Mouse (Mus musculus): ENCODE measurements around the gene Snx4.
"Not testable (repeated sequence)": the region's sequence is repeated elsewhere in the genome, so short reads cannot be mapped to it uniquely, and the experiment has no call there.

The Snx4 gene

GRCm38 (mm10) chr16:33251194-33252051 is at the start of gene Snx4:
Gene Snx4, plus strand, starts transcription at chr16:33251442.
- DNase-seq = peak; percentile 89 to 96

- DNase-seq = no peak
These were observed 40.4 kb upstream of the Snx4 start for GRCm38 (mm10) chr16:33210812-33211211.

DNA sequence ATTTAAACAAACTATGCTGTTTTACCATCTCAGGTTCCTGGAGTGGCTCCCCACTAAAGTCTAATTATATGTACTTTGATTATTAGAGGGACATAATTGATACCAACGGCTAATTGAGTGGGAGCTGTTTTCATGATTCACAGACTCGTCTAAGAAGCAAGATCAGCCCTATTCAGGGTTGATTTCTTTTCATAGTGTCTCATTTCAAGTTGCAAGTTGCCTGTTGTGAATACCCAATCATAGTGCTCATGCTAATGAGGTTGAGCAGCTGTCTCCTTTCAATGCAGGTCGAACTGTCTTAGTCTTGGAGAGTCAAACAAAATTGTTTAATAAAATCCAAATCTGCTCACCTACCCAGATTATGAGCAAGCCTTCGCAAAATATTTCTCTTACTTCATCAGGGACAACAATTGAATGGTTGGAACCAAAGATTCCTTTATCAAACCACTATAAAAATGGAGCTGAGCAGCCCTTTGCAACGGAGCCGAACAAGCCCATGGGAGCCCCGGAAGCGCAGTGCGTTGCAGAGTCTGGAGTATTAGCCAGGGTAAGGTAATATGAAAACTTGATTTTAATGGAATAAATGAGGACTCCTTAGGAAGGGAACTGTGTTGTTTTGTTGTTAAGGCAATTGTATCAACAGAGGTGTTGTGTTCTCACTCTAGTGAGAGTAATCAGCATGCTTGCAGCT is 34.8 kb upstream of the Snx4 start:
- DNase-seq = no peak

DNA sequence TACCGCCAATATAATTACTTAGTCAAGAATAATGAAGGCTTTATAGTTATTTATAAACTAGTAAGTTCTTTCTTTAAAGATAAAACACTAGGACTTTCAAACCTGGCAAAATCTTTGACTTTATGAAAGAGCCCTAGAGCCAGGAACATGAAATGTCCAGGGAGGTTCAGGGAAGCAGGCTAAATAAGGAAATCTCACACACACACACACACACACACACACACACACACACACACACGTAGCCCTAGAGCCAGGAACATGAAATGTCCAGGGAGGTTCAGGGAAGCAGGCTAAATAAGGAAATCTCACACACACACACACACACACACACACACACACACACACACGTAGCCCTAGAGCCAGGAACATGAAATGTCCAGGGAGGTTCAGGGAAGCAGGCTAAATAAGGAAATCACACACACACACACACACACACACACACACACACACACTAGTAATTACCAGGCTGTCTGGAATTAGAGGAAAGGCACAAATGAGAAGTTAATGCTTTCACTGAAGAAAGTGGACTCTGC is 33.6 kb upstream of the Snx4 start:
- DNase-seq = not testable (repeated sequence)

DNA sequence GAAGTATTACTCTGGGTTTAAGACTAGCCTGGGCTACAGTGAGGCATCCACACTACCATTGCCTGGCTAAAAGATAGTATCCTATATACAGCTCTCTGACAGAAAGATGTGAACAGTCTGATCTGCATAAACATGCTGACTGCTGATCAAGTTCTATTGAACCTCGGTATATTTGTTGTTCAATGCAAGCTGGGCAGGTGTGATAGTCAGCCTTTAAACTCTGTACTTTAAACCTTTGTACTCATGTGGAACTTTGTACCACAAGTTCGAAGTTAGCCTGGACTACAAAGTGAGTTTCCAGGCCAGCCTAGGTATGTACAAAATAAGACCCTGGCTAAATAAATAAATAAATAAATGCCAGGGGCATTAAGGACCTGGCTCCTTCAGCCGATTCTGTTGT is 28.8 kb upstream of the Snx4 start:
- no peak for DNase-seq

- no peak for DNase-seq
These were observed 26.9 kb upstream of the Snx4 start for GRCm38 (mm10) chr16:33224381-33224780.

DNA sequence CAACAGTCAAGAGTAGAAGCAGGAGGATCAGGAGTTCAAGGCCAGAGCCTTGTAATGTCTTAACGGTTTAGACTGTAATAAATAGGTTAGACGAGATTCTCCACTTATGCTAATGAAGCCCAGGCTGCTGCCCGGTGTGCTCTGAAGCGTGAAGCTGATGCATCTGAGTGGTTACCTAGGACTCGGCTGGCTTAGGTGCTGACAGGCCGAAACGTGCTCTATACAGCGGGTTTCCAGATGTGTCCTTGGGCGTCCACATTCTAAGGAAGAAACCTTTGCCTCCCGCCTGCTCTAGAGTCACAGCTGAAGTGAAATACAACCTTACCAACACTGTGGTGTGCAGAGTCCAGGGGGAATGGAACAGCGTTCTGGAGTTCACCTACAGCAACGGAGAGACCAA is 17.1 kb upstream of the Snx4 start:
- no peak for DNase-seq

GRCm38 (mm10) chr16:33236151-33236550 is 15.1 kb upstream of the Snx4 start:
- DNase-seq = no peak

- DNase-seq = no peak
These were observed 11.9 kb upstream of the Snx4 start for GRCm38 (mm10) chr16:33239305-33239704.

- no peak for DNase-seq
These were observed 9.2 kb upstream of the Snx4 start for GRCm38 (mm10) chr16:33242046-33242445.

GRCm38 (mm10) chr16:33244136-33244691 is 7.0 kb upstream of the Snx4 start:
- DNase-seq = no peak

- DNase-seq = no peak
These were observed 6.2 kb upstream of the Snx4 start for GRCm38 (mm10) chr16:33244933-33245470.

DNA sequence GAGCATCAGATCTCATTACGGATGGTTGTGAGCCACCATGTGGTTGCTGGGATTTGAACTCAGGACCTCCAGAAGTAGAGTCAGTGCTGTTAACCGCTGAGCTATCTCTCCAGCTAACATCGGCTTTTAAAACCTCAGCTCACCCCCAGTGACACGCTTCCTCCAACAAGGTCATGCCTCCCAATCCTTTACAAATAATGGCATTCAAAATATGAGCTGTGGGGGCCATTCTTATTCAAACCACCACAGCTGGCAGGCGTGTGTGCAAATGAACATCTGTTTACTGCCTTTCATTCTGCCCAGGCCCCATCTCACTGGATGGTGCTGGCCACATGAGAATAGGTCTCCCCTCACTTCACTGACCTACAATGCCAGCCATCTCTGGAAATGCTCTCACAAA is 4.7 kb upstream of the Snx4 start:
- DNase-seq = no peak

DNA sequence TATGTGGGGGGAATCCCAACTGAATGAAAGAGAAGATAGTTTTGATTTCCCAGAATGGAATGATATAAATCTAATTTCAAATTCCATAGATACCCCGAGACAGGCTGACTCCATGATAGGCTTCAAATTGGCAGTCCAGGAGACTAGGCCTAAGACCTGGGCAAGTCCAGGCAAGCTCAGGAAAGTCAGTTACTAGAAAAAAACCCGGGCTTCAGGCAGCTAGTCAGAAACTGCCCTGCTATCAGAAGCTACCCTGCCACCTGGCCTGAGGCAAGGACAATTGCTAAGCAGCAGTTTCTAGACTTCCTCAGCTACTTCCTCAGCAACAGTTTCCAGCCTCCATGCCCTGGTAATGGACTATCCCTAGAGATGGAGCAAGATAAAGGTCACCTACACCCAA is 4.2 kb upstream of the Snx4 start:
- DNase-seq = no peak

DNA sequence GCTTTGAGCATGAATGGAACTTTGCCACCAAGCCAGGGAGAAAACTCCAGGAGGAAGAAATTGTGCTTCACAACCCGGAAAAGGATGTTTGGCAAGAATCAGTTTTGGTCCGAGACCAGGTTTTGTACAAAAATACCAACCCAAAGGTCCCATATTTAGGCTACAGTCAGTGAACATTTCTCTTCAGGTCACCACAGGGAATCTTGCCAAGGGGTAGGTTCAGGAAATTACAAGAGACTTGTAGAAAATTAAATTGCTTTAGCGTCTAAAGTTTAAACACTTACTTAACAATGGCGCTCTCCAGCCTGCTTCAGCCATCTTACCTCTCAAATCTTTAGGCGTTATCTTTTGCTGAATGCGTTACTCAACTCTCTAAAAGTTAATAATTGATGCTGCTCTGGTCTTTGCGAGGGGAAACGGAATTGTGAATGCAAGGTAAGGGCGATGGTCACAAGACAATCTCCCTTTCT is 556 bp upstream of the Snx4 start:
- no peak for DNase-seq

DNA sequence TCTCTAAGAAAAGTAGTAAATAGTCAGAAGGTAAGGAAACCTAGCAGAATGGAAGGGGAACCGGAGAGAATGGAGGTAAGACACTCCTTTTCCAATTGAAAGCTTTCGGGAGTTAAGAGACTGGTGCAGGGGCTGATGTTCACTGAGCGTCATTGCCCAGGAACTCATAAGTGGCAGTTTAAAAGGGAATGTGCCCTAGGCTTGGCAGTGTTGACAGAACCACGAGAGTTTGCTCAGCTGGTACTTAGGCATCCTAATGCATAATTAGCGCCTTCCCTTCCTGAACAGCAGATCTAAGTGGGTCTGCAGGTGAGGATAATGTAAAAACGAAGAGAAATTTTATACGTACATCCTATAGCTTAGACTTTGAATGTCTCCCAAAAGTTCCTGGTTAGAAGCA is 4.4 kb downstream of the Snx4 start:
- no peak for DNase-seq

- DNase-seq = no peak
These were observed 7.3 kb downstream of the Snx4 start for GRCm38 (mm10) chr16:33258530-33258929.

GRCm38 (mm10) chr16:33259824-33260223 is 8.6 kb downstream of the Snx4 start:
- DNase-seq = no peak

GRCm38 (mm10) chr16:33260825-33261224 is 9.6 kb downstream of the Snx4 start:
- no peak for DNase-seq

DNA sequence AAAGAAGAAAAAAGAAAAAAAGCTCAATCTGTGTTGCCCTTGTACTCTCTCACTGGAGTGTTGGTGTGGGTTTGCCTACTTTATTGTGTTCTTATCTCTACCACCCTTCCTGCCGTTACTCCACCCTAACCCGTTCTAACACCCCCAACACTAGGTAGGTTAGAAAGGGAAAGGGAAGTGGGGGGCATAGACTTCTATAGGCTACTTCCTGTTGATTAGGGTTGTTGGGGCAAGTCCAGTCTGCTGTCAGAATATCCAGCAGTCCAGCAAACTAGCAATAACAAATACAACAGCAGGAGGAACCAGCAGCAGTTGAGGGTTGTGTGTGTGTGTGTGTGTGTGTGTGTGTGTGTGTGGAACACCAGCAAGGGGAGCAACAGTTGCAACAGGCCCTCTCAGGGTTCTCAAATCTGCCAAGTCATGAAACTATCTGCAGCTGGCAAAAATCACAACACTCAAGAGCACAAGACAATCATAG is 10.4 kb downstream of the Snx4 start:
- no peak for DNase-seq

- DNase-seq = no peak
These were observed 10.9 kb downstream of the Snx4 start for GRCm38 (mm10) chr16:33262096-33262495.

GRCm38 (mm10) chr16:33267616-33268253 is 16.5 kb downstream of the Snx4 start:
- DNase-seq = no peak

GRCm38 (mm10) chr16:33271824-33272223 is 20.6 kb downstream of the Snx4 start:
- DNase-seq = no peak

Data from cerebellum, postnatal 25 days (tissue).